Mouse (Mus musculus) midbrain, embryonic 12.5 days (tissue): ENCODE data around the gene Hnrnpa0. TPM values are rescaled to one million over a fixed set of nuclear protein-coding genes. Genes with fewer than 3 reads are reported as not detected.
"Not testable (repeated sequence)": the region's sequence is repeated elsewhere in the genome, so short reads cannot be mapped to it uniquely, and the experiment has no call there.

Experiments
- ATAC-seq: fragments of 200-750 bp; cut with Nextera tagmentation; 2 replicates; pipeline ENCODE4 v1.8.0; 2017; ENCODE audit warnings: low read depth, moderate TSS enrichment, moderate library complexity; ENCODE audit not compliant: low FRiP score
- H3K27ac ChIP-seq: fragments of 300-500 bp; sonication (generic); replicated peaks from 2 replicates; pipeline ENCODE4 v1.5.1; 2016; ENCODE audit warnings: mild to moderate bottlenecking
- H3K27me3 ChIP-seq: fragments of 300-500 bp; sonication (generic); 2 replicates; pipeline ENCODE4 v1.6.1; 2016; ENCODE audit warnings: mild to moderate bottlenecking
- H3K36me3 ChIP-seq: fragments of 300-500 bp; sonication (generic); 2 replicates; pipeline ENCODE4 v1.6.1; 2016
- H3K4me1 ChIP-seq: fragments of 300-500 bp; sonication (generic); 2 replicates; pipeline ENCODE4 v1.6.1; 2016
- H3K4me2 ChIP-seq: fragments of 300-500 bp; sonication (generic); replicated peaks from 2 replicates; pipeline ENCODE4 v1.6.1; 2016; ENCODE audit warnings: mild to moderate bottlenecking, moderate library complexity
- H3K4me3 ChIP-seq: fragments of 300-500 bp; sonication (generic); 2 replicates; pipeline ENCODE4 v1.5.1; 2016; ENCODE audit warnings: mild to moderate bottlenecking
- H3K9ac ChIP-seq: fragments of 300-500 bp; sonication (generic); replicated peaks from 2 replicates; pipeline ENCODE4 v1.6.1; 2016; ENCODE audit warnings: mild to moderate bottlenecking, moderate library complexity
- H3K9me3 ChIP-seq: fragments of 300-500 bp; sonication (generic); 2 replicates; pipeline ENCODE4 v1.6.1; 2016; ENCODE audit warnings: mild to moderate bottlenecking
- WGBS: fragments of 180-500 bp; shearing (Covaris S2); methylation state at CpG from one replicate; pipeline ENCODE4 v1.1.7; 2016; 5-methylcytosine and 5-hydroxymethylcytosine counted together
- polyA plus RNA-seq: library from polyadenylated mRNA; unstranded; fragments of >200 nt; fragmentation: Nextera tagmentation; extraction: Ambion mirVana; gene quantifications from 2 replicates; pipeline ENCODE4 v1.2.1, GENCODE M21; 2016

The Hnrnpa0 gene
- polyA plus RNA-seq, 1 experiment from 2014 or later: 56.5 TPM

- no peak overlapping the region; the same call in 1 of the 2 replicates for H3K9ac ChIP-seq
- 85% methylated on average over 3 of the region's 3 CpGs for WGBS
- no peak overlapping the region for H3K4me3 ChIP-seq
- no peak for ATAC-seq
- H3K36me3 ChIP-seq: no peaks in the 10 kb centered on the region
- no peaks in the 10 kb centered on the region for H3K27me3 ChIP-seq
- H3K4me1 ChIP-seq: peaks cover 8% of the 10 kb centered on the region; the same call in 1 of the 2 replicates
- H3K27ac ChIP-seq: no peak overlapping the region
- H3K4me2 ChIP-seq: no peak overlapping the region
- peaks cover 4% of the 10 kb centered on the region; the same call in 1 of the 2 replicates for H3K9me3 ChIP-seq
Measured at GRCm38 (mm10) chr13:58149629-58150028, 21.3 kb upstream of the Hnrnpa0 start.

- H3K4me1 ChIP-seq: peaks cover 8% of the 10 kb centered on the region; the same call in 1 of the 2 replicates
- H3K27me3 ChIP-seq: no peaks in the 10 kb centered on the region
- no peak overlapping the region for H3K27ac ChIP-seq
- H3K4me2 ChIP-seq: peak overlapping the region; percentile 66
- ATAC-seq: 0 out of 2 replicates have a peak, but pooled peaks have one; percentile 54
- H3K36me3 ChIP-seq: no peaks in the 10 kb centered on the region
- no peak overlapping the region; the same call in 1 of the 2 replicates for H3K9ac ChIP-seq
- H3K9me3 ChIP-seq: peaks cover 4% of the 10 kb centered on the region; the same call in 1 of the 2 replicates
- peak overlapping the region; percentile 41 for H3K4me3 ChIP-seq
- 43% methylated on average over 5 of the region's 5 CpGs for WGBS
Measured at GRCm38 (mm10) chr13:58149033-58149558, 20.7 kb upstream of the Hnrnpa0 start.

GRCm38 (mm10) chr13:58148256-58148831 is 20.0 kb upstream of the Hnrnpa0 start:
- no peak overlapping the region for H3K27ac ChIP-seq
- H3K4me1 ChIP-seq: peaks cover 8% of the 10 kb centered on the region; the same call in 1 of the 2 replicates
- H3K4me2 ChIP-seq: peak overlapping the region; percentile 66
- peak overlapping the region; percentile 41 for H3K4me3 ChIP-seq
- WGBS: 1% methylated on average over 17 of the region's 17 CpGs
- H3K27me3 ChIP-seq: no peaks in the 10 kb centered on the region
- peak; percentile 91 for ATAC-seq
- H3K9ac ChIP-seq: peak overlapping the region; percentile 16; the same call in 1 of the 2 replicates
- H3K9me3 ChIP-seq: peaks cover 4% of the 10 kb centered on the region; the same call in 1 of the 2 replicates
- H3K36me3 ChIP-seq: no peaks in the 10 kb centered on the region

- Histone ChIP-seq H3K4me1 (peaks cover 8% of the 10 kb centered on the region; the same call in 1 of the 2 replicates), H3K36me3 (no peaks in the 10 kb centered on the region), H3K27me3 (no peaks in the 10 kb centered on the region), H3K4me2 (no peak overlapping the region), H3K9me3 (peaks cover 4% of the 10 kb centered on the region; the same call in 1 of the 2 replicates), H3K27ac (no peak overlapping the region), H3K4me3 (no peak overlapping the region), H3K9ac (no peak overlapping the region)
- ATAC-seq: no peak
- 89% methylated on average over 1 of the region's 1 CpGs for WGBS
Measured at GRCm38 (mm10) chr13:58147760-58148159, 19.4 kb upstream of the Hnrnpa0 start.

GRCm38 (mm10) chr13:58146603-58147002 is 18.2 kb upstream of the Hnrnpa0 start:
- not testable (repeated sequence) for H3K4me2 ChIP-seq, H3K27ac ChIP-seq, H3K4me1 ChIP-seq, H3K27me3 ChIP-seq, H3K36me3 ChIP-seq, H3K9me3 ChIP-seq, ATAC-seq, H3K4me3 ChIP-seq, H3K9ac ChIP-seq
- WGBS: 96% methylated on average over 8 of the region's 8 CpGs

- Histone ChIP-seq H3K4me3 (no peak overlapping the region), H3K27ac (no peak overlapping the region), H3K36me3 (no peaks in the 10 kb centered on the region), H3K4me1 (peaks cover 10% of the 10 kb centered on the region), H3K9me3 (0 out of 2 replicates have a peak, but pooled peaks cover 4% of the 10 kb centered on the region), H3K4me2 (no peak overlapping the region), H3K27me3 (no peaks in the 10 kb centered on the region), H3K9ac (no peak overlapping the region)
- no peak for ATAC-seq
- 52% methylated on average over 3 of the region's 3 CpGs for WGBS
Measured at GRCm38 (mm10) chr13:58131692-58132091, 3.3 kb upstream of the Hnrnpa0 start.

GRCm38 (mm10) chr13:58129687-58130246 is 1.4 kb upstream of the Hnrnpa0 start:
- H3K9me3 ChIP-seq: no peaks in the 10 kb centered on the region
- H3K27ac ChIP-seq: peak overlapping the region; percentile 100
- WGBS: 43% methylated on average over 4 of the region's 4 CpGs
- H3K27me3 ChIP-seq: no peaks in the 10 kb centered on the region
- peaks cover 21% of the 10 kb centered on the region for H3K4me1 ChIP-seq
- peak overlapping the region; percentile 99 for H3K4me3 ChIP-seq
- H3K4me2 ChIP-seq: peak overlapping the region; percentile 75
- no peaks in the 10 kb centered on the region for H3K36me3 ChIP-seq
- ATAC-seq: no peak
- peak overlapping the region; percentile 99 for H3K9ac ChIP-seq

GRCm38 (mm10) chr13:58128768-58129671 is 664 bp upstream of the Hnrnpa0 start:
- ATAC-seq: peak; percentile 97
- Histone ChIP-seq H3K9me3 (no peaks in the 10 kb centered on the region), H3K36me3 (no peaks in the 10 kb centered on the region), H3K27me3 (no peaks in the 10 kb centered on the region), H3K4me1 (peaks cover 24% of the 10 kb centered on the region), H3K4me3 (peak overlapping the region; percentile 99), H3K9ac (peak overlapping the region; percentile 99), H3K27ac (peak overlapping the region; percentile 100), H3K4me2 (peak overlapping the region; percentile 75)
- WGBS: under 1% methylated on average over 72 of the region's 83 CpGs

GRCm38 (mm10) chr13:58127766-58128361 is 492 bp downstream of the Hnrnpa0 start:
- Histone ChIP-seq H3K4me2 (peak overlapping the region; percentile 78), H3K4me3 (peak overlapping the region; percentile 99), H3K36me3 (no peaks in the 10 kb centered on the region), H3K4me1 (peaks cover 24% of the 10 kb centered on the region), H3K9ac (peak overlapping the region; percentile 99), H3K27me3 (no peaks in the 10 kb centered on the region), H3K9me3 (no peaks in the 10 kb centered on the region), H3K27ac (peak overlapping the region; percentile 100)
- ATAC-seq: peak; percentile 34
- WGBS: under 1% methylated on average over 79 of the region's 81 CpGs

GRCm38 (mm10) chr13:58126862-58127765 is 1.2 kb downstream of the Hnrnpa0 start:
- Histone ChIP-seq H3K4me2 (peak overlapping the region; percentile 78), H3K27ac (peak overlapping the region; percentile 100), H3K4me1 (peaks cover 24% of the 10 kb centered on the region), H3K9ac (peak overlapping the region; percentile 99), H3K9me3 (no peaks in the 10 kb centered on the region), H3K27me3 (no peaks in the 10 kb centered on the region), H3K4me3 (peak overlapping the region; percentile 99), H3K36me3 (no peaks in the 10 kb centered on the region)
- ATAC-seq: no peak
- WGBS: under 1% methylated on average over 56 of the region's 92 CpGs
